Mouse (Mus musculus): Measurements from ENCODE around the gene Fnip1. TPM values are rescaled to one million over a fixed set of nuclear protein-coding genes. Genes with fewer than 3 reads are reported as not detected.

The Fnip1 gene
- polyA plus RNA-seq, 1 experiment: 1.6 TPM

DNA sequence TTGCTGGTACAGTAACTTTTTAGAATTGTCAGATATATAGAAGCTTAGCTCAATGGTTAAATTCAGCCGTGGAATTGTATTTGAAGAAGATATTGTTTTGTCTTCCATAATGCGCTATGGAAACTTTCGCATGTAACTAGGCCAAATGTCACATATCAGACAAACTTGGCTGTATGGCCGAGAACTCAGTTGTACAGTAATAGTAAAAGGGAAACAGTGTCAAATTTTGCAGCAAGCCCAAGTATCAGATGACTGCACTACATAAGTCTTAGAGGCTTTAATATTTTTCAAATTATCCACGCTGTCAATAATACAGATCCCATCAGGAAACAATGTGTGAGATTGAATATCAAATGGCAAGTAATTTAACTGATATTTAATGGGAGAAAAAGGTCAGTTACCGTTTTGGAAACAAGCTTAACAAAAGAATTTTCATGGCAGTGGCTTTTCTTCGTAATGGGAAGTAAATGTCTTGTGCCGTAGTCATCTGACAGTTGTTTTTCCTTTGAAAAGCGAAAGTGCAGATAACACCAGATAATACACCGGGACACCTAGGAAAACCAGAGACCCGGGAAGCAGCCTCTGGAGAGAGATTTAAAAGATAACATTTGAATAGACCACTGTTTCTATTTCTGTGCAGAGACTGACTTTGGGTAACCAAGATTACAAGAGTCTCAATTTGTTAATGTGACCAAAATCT is 1.1 kb downstream of the Fnip1 start:
- no peak for TF ChIP-seq GATA1 (IDR thresholded peaks at IDR 0.05; ENCODE audit: low read length)

DNA sequence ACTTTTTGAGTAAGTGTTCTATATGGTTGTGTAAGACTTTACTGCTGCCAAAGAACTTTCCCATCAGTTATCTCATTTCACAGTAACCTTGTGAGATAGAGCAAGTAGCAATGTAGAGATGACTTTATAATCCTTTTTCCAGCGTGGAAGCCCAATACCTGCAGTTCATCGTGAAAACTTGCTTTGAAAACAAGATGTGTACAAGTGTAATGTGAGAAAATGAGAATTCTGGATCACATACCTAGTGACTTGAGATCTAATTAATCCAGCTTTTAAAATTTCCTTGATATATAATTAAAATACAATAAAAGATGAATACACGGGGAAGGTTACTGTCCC is 1.7 kb downstream of the Fnip1 start:
- TF ChIP-seq GATA1 (IDR thresholded peaks at IDR 0.05; ENCODE audit: low read length): no peak

DNA sequence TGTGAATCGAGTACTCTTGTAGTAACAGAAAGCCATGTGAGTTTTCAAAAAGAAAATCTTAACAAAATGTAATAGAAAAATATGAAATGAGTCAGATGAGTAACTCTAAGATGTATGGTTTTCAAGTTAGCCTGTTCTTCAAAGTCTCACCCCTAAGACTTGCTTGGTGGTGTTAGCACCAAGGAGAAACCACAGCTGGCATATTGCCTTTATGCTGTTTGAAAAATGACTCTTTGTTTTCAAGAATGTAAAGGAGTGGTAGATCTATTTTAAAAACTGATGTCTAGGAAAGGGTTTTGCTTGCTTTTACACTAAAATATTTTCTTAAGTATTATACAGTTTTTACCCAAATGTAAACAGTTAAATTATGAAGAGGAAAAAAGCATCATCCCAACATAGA is 16.5 kb downstream of the Fnip1 start:
- no peak for TF ChIP-seq GATA1 (IDR thresholded peaks at IDR 0.05; ENCODE audit: low read length)

DNA sequence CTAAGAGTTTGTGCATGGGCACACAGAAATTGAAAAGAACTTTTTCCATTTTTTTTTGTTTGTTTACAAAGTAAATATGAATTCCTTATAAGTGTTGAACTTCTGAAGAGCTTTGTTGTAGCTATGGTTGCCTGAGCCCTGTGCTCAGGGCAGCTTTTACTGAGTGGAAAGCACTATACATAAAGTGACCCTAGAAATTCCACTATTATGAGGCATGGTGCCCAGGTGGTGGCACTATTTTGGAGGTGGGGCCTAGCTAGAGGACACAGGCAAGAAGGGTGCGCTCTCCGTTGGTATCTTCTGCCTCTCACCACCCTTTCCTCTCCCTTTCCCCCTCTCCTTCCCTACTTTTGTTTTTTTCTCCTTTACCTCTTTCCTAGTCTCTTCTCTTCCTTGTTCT is 18.9 kb downstream of the Fnip1 start:
- no peak for TF ChIP-seq GATA1 (IDR thresholded peaks at IDR 0.05; ENCODE audit: low read length)

DNA sequence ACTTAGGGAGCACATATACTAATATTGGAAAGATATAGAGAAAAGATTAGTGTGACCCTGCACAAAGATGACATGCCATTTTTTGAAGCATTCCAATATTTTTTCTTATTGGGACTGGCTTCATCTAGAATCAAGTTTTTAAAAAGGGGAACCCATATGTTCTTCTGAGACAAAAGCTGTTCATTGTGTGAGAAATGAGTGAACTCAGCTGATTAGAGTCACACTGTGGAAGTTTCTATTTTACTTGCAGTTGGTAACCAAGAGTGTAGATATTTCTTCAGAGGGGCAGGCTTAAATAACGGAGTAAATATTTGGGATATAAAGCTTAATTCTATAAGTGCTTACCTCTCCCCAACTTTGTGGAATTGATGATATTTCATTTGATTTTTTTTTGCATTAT is 20.2 kb downstream of the Fnip1 start:
- TF ChIP-seq GATA1 (IDR thresholded peaks at IDR 0.05; ENCODE audit: low read length): no peak

DNA sequence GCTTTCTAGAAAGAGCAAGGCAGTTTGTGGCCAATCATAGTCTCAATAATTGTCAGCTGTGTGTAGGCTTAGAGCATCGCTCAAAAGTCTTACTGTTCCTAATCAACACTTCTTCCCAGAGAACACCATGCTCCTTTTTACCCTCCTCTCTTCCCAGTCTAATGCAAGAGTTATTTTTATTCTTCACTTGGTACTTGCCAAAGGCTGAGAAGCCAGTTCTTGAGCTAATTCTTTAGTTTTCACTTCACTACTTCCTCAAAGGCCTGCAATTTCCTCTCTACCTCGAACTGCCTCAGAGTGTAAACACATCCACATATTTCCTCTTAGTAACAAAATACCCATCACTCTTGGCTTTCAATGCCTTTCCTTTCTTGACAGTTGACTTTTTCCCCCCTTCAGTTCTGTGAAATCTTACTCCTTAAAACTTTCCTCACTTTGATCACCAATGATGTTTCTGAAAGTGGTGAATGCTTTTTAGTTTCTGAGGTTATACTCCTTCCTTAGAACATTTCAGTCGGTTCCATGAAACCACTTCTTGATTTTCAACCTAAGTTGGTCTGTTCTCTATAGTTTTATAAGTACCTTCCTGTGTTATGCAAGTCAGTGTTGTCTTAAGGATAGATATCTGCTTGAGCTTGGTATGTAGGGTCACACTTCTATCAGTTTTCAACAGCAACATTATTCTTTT is 26.7 kb downstream of the Fnip1 start:
- no peak for TF ChIP-seq GATA1 (IDR thresholded peaks at IDR 0.05; ENCODE audit: low read length)

DNA sequence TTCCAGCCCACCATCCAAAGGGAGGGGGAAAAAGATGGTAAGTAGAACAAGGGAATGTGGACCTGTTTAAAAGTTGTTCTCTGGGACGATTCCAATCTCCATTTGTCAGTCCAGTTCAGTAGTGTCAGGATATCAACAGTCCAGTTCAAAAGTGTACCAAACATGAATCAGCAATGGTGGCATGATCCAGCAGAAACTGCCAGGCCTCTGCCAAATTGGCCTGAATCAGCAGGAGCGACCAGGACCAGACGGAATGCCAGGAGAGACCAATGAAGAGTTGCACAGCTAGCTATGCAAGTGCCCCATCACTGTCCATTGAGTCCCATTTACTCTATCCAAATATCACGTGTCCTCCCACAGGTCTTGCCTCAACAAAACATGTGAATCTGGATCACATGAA is 34.2 kb downstream of the Fnip1 start:
- no peak for TF ChIP-seq GATA1 (IDR thresholded peaks at IDR 0.05; ENCODE audit: low read length)

DNA sequence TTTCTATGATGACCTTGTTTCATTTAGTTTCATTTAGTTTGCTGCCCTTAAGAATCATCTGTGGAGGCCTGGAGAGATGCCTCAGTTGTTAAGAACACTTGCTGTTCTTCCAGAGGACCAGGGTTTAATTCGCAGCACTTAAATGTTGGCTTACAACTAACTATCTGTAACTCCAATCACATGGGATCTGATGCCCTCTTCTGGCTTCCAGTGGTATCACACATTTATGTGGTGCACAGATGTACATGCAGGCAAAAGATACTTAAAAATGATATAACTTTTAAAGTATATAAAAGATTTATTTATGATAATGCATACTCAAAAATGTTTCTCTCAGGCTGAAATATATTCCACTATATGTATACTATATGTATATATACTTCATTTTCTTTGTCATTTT is 40.4 kb downstream of the Fnip1 start:
- no peak for TF ChIP-seq GATA1 (IDR thresholded peaks at IDR 0.05; ENCODE audit: low read length)

DNA sequence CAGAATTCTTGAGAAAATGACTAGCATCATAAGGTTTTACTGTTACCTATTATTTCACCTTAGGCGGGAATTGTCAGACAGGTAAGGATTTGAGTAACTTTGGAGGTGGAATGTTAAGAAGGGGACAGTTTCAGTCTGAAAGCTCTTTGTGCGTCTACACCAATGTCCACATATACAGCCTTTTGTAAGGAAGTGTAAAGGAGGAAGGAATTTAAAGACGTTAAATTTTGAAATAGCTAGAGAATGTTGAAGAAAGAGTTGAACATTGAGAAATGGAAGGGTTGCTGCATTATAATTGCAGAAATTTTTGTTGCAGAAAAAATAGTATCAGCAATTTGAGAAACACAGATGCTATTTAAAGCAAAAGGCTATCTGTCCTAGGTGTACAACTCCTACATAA is 48.0 kb downstream of the Fnip1 start:
- TF ChIP-seq GATA1 (IDR thresholded peaks at IDR 0.05; ENCODE audit: low read length): no peak

DNA sequence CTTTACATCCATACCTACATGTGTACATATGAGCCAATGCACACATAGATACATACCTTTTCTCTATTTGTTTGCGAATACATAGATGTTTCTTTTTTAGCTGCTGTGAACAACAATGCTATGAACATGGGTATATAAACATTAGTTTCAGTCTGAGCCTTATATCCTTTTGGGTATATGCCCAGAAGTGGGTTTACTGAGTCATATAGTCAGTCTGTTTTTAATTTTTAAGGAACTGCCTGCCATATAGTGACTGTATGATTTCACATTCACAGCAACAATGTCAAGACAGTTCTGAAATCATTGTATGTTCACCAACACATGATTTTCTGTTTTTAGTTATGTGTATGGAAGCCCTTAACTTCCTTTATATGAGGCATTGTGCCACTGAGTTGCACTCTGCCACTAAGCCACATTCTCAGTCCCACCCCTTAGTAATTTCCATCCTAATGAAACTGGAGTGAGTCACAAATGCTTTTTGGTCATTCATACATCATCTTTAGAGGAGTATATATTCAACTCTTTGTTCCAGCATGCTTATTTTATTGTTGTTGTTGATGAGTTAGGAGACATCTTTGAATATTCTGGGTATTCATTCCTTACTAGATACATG is 54.1 kb downstream of the Fnip1 start:
- TF ChIP-seq GATA1 (IDR thresholded peaks at IDR 0.05; ENCODE audit: low read length): no peak

DNA sequence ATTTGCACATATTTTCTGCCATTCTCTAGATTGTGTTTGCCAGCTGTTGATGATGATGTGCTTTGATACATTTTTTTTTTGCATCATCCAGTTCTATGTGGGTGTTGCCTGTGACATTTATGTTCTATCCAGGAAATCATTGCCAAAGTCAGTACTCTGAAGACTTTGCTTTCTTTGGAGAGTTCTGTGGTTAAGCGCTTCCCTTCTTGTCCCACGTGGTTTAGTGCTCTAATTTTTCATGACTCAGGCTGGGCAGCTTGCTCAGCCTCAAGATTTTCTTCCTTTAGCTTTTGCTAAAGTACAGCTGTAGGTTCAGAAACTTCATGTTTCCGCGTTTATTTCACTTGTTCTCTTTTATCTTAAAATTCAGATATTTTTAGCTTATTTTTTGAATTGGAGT is 54.6 kb downstream of the Fnip1 start:
- no peak for TF ChIP-seq GATA1 (IDR thresholded peaks at IDR 0.05; ENCODE audit: low read length)

DNA sequence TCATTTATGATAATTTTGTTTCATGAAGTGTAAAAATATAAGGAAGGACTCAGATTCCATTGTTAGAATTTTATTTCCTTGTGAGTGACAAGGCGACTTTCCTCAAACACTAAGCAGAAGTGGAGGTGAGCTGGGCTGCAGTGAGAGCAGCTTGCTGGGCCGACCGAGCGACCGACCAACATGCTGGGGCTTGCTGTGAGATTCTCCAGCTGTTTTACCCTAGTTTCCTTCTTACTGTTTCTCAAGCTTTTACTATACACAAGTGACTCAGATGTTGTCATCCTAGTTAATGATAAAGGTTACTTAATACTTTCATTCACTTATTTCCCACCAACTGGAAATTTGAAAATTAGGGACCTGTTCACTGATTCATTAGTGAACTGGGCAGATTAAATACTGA is 61.8 kb downstream of the Fnip1 start:
- no peak for TF ChIP-seq GATA1 (IDR thresholded peaks at IDR 0.05; ENCODE audit: low read length)

DNA sequence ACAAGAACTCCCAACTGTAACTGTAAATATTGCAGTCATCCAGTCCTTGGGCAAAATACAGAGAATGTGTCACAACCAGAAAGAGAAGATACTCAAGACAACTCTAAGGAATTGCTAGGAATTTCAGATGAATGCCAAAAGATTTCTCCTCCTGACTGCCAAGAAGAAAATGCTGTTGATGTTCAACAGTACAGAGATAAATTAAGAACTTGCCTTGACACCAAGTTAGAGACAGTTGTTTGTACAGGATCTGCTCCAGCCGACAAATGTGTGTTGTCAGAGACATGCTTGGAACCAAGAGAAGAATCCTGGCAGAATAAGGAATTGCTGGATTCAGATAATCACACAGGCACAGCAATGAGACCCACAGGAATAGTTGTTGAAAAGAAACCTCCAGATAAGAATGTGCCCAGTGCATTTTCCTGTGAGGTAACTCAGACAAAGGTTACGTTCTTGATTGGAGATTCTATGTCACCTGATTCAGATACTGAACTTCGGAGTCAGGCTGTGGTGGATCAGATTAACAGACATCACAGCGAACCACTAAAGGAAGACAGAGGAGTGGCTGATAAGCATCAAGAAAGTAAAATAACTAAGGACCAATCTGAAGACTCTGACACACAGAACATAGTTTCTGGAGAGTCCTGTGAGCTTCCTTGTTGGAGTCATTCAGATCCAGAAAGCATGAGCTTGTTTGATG is 64.7 kb downstream of the Fnip1 start:
- TF ChIP-seq GATA1 (IDR thresholded peaks at IDR 0.05; ENCODE audit: low read length): no peak

DNA sequence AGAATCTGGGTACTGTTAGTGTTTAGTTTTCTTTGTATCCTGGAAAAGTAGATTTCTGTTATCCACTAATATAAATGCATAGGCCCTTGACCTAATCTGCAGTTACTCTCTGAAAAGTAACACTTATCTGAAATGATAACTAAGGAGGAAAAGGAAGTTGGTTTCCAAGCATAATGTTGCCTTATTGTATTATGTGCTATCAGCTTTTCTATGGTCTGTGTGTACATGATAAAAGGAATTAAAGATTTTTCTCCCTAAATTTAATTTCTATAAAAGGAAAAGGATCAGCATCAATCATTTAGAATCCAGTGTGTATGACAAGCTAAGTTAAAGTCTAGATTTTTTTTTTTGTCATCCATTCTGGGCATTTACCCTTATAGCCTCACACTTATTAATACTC is 75.6 kb downstream of the Fnip1 start:
- TF ChIP-seq GATA1 (IDR thresholded peaks at IDR 0.05; ENCODE audit: low read length): no peak

DNA sequence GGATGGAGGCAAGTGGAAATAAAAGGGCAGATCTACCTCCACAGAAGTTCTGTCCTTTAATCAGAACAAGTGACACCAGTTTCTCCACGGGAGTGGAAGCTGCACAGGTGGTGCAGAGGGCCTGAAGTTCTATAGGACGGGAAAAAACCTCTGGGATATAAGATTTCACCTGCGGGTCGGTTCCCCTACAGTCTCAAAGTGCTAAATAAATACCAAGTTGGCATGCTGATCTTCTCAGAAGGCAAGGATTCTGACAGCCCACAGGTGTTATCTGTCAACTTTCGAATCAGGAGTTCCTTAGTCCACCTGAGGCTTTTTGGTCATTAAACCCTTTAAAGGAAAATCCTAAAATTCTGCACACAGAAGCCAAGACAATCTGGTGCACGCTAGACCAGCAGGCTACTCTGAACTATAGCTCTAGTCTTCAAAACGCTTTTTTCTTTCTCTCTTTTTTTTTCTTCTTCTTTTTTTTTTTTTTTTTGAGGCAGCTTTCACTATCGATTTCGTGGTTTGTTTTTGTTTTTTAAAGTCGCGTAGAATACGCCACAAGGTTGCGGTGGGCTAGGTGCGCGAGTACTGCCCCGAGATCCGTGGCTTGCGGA is 84.0 kb downstream of the Fnip1 start:
- no peak for TF ChIP-seq GATA1 (IDR thresholded peaks at IDR 0.05; ENCODE audit: low read length)
